Mouse (Mus musculus): ENCODE measurements at regions not wholly inside any gene's neighbourhood (a gene's known extent, or its start where the extent isn't known, plus 50 kb on each side); places are given as distances from the start of the nearest gene placed in this dataset.
A peak's percentile ranks its signal among the peaks of the same experiment; 100 is the strongest.

DNA sequence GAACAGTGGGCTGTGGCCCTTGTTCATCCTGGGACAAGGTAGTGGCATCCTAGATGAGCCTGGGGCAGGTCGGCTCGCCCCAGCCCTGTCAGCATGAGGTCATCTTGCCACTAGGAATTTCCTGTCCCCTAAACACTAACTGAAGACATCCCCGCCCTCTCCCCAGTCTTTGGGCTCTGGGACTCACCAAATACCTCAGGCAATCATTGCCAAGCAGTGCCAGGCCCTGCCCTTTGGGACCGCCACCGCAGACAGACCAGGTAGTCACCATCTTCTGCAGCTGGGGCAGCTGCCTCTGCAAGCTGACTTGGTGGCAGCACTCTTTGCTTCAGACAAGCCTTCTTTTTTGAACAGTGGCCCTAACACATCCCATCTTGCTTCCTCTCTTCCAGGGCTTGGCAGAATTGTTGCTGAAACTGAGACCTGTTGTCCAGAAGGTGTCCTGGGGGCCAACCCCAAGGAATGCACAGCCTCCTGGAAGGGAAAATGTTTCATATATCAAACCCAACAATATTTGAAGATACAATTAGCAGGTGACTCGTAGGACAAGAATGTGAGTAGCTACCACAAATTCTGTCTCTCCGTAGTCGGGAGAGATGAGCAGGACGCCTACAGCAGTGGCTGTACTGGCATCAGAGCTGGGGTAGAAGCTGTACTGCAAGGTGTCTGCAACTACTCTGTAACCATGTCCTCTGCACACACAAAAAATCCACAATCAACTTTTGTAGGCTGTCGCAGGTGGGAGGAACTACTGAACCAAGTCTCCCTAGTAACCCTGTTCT lies 79.0 kb upstream of the Bnc1 start:
- DNase-seq, result no peak
- no peak for TF ChIP-seq EP300 (IDR thresholded peaks at IDR 0.05; ENCODE audit: insufficient read depth, low read depth, low read length)
- no peak for TF ChIP-seq POLR2A (IDR thresholded peaks at IDR 0.05; ENCODE audit: insufficient read depth, low read depth, low read length)
- no peak for TF ChIP-seq CTCF (IDR thresholded peaks at IDR 0.05)
- Histone ChIP-seq H3K27me3 (ENCODE audit: control insufficient read depth, insufficient read depth, low read length) (no peaks in the 10 kb centered on the region), H3K4me1 (ENCODE audit: control insufficient read depth, insufficient read depth, low read length) (no peaks in the 10 kb centered on the region), H3K79me2 (replicated peaks; ENCODE audit: control insufficient read depth, insufficient read depth, low read length) (no peaks in the 10 kb centered on the region), H3K4me3 (no peak overlapping the region), H3K36me3 (ENCODE audit: control insufficient read depth, insufficient read depth, low read length) (no peaks in the 10 kb centered on the region), H3K9ac (ENCODE audit: low read depth, low read length) (no peak overlapping the region), H3K27ac (no peak overlapping the region)
- intact Hi-C loops (cut with DNase I), result no loop called here
- 71% methylated on average over 10 of the region's 10 CpGs for WGBS

DNA sequence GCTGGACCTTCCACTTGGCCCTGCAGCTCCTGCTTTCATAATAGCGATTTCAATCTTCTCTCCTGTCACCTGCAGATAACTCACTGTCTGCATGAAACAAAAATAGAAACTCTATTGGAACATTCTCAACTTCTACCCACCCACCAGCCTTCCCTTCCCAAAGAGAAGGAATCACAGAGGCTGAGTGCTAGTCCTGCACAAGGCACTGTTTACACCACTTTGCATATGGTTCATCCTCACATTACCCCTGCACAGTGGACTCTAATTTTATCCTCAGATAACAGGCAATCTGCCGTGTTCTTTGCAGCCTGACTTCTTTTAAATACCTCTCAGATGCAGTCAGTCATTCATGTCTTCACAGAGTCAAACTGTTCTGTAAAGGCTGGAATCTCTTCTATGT lies 83.3 kb upstream of the Bnc1 start:
- H3K79me2 ChIP-seq (replicated peaks; ENCODE audit: control insufficient read depth, insufficient read depth, low read length), result no peaks in the 10 kb centered on the region
- DNase-seq, result no peak
- no peak overlapping the region for H3K9ac ChIP-seq (ENCODE audit: low read depth, low read length)
- H3K4me3 ChIP-seq, result no peak overlapping the region
- H3K4me1 ChIP-seq (ENCODE audit: control insufficient read depth, insufficient read depth, low read length), result no peaks in the 10 kb centered on the region
- no peak for TF ChIP-seq EP300 (IDR thresholded peaks at IDR 0.05; ENCODE audit: insufficient read depth, low read depth, low read length)
- no peak for TF ChIP-seq POLR2A (IDR thresholded peaks at IDR 0.05; ENCODE audit: insufficient read depth, low read depth, low read length)
- no peak for TF ChIP-seq CTCF (IDR thresholded peaks at IDR 0.05)
- 35% methylated on average over 2 of the region's 2 CpGs for WGBS
- no peaks in the 10 kb centered on the region for H3K27me3 ChIP-seq (ENCODE audit: control insufficient read depth, insufficient read depth, low read length)
- intact Hi-C loops (cut with DNase I), result no loop called here
- no peaks in the 10 kb centered on the region for H3K36me3 ChIP-seq (ENCODE audit: control insufficient read depth, insufficient read depth, low read length)
- H3K27ac ChIP-seq, result no peak overlapping the region

DNA sequence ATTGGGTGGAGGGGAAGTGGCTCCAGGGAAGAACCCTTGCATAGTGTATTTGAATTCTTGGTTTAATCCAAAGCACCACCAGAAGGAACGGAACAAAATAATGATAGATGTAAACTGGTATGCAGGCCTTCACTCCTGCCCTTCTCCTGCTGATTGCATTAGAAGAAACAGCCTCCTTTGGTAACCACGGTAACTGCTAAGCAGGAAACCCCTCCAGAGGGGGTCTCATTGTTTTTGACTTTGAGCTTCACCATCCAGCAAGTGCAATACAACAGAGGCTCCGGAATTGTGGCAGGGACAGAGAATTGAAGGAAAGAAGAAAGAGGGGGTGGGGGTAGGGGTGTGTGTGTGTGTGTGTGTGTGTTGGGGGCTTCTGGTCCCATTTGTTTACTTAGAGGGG lies 89.8 kb upstream of the Bnc1 start:
- no peak for TF ChIP-seq EP300 (IDR thresholded peaks at IDR 0.05; ENCODE audit: insufficient read depth, low read depth, low read length)
- TF ChIP-seq POLR2A (IDR thresholded peaks at IDR 0.05; ENCODE audit: insufficient read depth, low read depth, low read length), result no peak
- TF ChIP-seq CTCF (IDR thresholded peaks at IDR 0.05), result no peak
- 37% methylated on average over 3 of the region's 3 CpGs for WGBS
- no peak overlapping the region for H3K4me3 ChIP-seq

GRCm38 (mm10) chr7:82082883-82083282 lies 90.8 kb upstream of the Sh3gl3 start:
- no peak overlapping the region for H3K9ac ChIP-seq (ENCODE audit: low read depth, low read length)
- no peaks in the 10 kb centered on the region for H3K27me3 ChIP-seq (ENCODE audit: control insufficient read depth, insufficient read depth, low read length)
- H3K79me2 ChIP-seq (replicated peaks; ENCODE audit: control insufficient read depth, insufficient read depth, low read length), result no peaks in the 10 kb centered on the region
- no peak overlapping the region for H3K4me3 ChIP-seq
- intact Hi-C loops (cut with DNase I), result no loop called here
- DNase-seq, result peak in 1 of 2 experiments; percentile 26
- no peak for TF ChIP-seq EP300 (IDR thresholded peaks at IDR 0.05; ENCODE audit: insufficient read depth, low read depth, low read length)
- no peak for TF ChIP-seq POLR2A (IDR thresholded peaks at IDR 0.05; ENCODE audit: insufficient read depth, low read depth, low read length)
- TF ChIP-seq CTCF (IDR thresholded peaks at IDR 0.05), result no peak
- 24% methylated on average over 6 of the region's 6 CpGs for WGBS
- H3K4me1 ChIP-seq (ENCODE audit: control insufficient read depth, insufficient read depth, low read length), result no peaks in the 10 kb centered on the region
- H3K27ac ChIP-seq, result no peak overlapping the region
- H3K36me3 ChIP-seq (ENCODE audit: control insufficient read depth, insufficient read depth, low read length), result no peaks in the 10 kb centered on the region

More for the DNA sequence above, 89.8 kb upstream of the Bnc1 start:
- no peaks in the 10 kb centered on the region for H3K36me3 ChIP-seq (ENCODE audit: control insufficient read depth, insufficient read depth, low read length)
- no peaks in the 10 kb centered on the region for H3K79me2 ChIP-seq (replicated peaks; ENCODE audit: control insufficient read depth, insufficient read depth, low read length)
- intact Hi-C loops (cut with DNase I), result no loop called here
- H3K9ac ChIP-seq (ENCODE audit: low read depth, low read length), result no peak overlapping the region
- H3K27me3 ChIP-seq (ENCODE audit: control insufficient read depth, insufficient read depth, low read length), result no peaks in the 10 kb centered on the region
- H3K27ac ChIP-seq, result no peak overlapping the region
- DNase-seq, result no peak
- no peaks in the 10 kb centered on the region for H3K4me1 ChIP-seq (ENCODE audit: control insufficient read depth, insufficient read depth, low read length)

- no peaks in the 10 kb centered on the region for H3K27me3 ChIP-seq (ENCODE audit: control insufficient read depth, insufficient read depth, low read length)
- no peaks in the 10 kb centered on the region for H3K79me2 ChIP-seq (replicated peaks; ENCODE audit: control insufficient read depth, insufficient read depth, low read length)
- TF ChIP-seq CTCF (IDR thresholded peaks at IDR 0.05) (no peak), POLR2A (IDR thresholded peaks at IDR 0.05; ENCODE audit: insufficient read depth, low read depth, low read length) (no peak), EP300 (IDR thresholded peaks at IDR 0.05; ENCODE audit: insufficient read depth, low read depth, low read length) (no peak)
- no peaks in the 10 kb centered on the region for H3K4me1 ChIP-seq (ENCODE audit: control insufficient read depth, insufficient read depth, low read length)
- intact Hi-C loops (cut with DNase I), result no loop called here
- DNase-seq, result no peak
- H3K4me3 ChIP-seq, result no peak overlapping the region
- no peak overlapping the region for H3K9ac ChIP-seq (ENCODE audit: low read depth, low read length)
- 81% methylated on average over 10 of the region's 10 CpGs for WGBS
- H3K36me3 ChIP-seq (ENCODE audit: control insufficient read depth, insufficient read depth, low read length), result no peaks in the 10 kb centered on the region
- no peak overlapping the region for H3K27ac ChIP-seq
Measured at GRCm38 (mm10) chr7:82084473-82084872, 89.2 kb upstream of the Sh3gl3 start.

DNA sequence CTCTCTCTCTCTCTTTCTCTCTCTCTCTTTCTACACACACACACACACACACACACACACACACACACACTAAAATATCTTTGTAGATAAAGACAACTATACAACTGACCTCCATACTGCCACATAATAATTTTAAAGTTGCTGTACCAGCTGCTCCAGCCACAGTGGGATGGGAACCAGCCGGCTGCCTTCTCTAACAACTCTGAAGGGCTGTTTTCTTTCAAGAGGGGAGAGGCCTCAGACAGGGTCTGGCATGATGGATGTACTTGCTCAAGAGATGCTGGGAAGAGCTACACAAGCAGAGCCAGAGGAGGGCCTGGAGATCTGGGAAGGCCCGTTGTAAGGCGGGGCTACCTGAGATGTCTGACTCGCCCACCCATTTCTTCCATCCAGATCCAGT lies 88.4 kb upstream of the Sh3gl3 start:
- Histone ChIP-seq H3K9ac (ENCODE audit: low read depth, low read length) (no peak overlapping the region), H3K79me2 (replicated peaks; ENCODE audit: control insufficient read depth, insufficient read depth, low read length) (no peaks in the 10 kb centered on the region), H3K27me3 (ENCODE audit: control insufficient read depth, insufficient read depth, low read length) (no peaks in the 10 kb centered on the region), H3K27ac (no peak overlapping the region), H3K36me3 (ENCODE audit: control insufficient read depth, insufficient read depth, low read length) (no peaks in the 10 kb centered on the region), H3K4me1 (ENCODE audit: control insufficient read depth, insufficient read depth, low read length) (no peaks in the 10 kb centered on the region), H3K4me3 (no peak overlapping the region)
- WGBS, result 79% methylated on average over 4 of the region's 4 CpGs
- TF ChIP-seq POLR2A (IDR thresholded peaks at IDR 0.05; ENCODE audit: insufficient read depth, low read depth, low read length), result no peak
- TF ChIP-seq EP300 (IDR thresholded peaks at IDR 0.05; ENCODE audit: insufficient read depth, low read depth, low read length), result no peak
- TF ChIP-seq CTCF (IDR thresholded peaks at IDR 0.05), result no peak
- DNase-seq, result no peak
- intact Hi-C loops (cut with DNase I), result no loop called here

Data from heart, adult 2 months (tissue).